Mouse (Mus musculus) liver, adult 2 months (tissue): ENCODE results near the gene Spag5.
A peak's percentile ranks its signal among the peaks of the same experiment; 100 is the strongest.

Experiments used
- CTCF ChIP-seq: fragments of 200-500 bp; IDR thresholded peaks from 2 replicates; pipeline ENCODE4 v1.5.1; 2011; ENCODE audit warnings: low read depth, low read length, control low read depth
- POLR2A ChIP-seq: fragments of 200-500 bp; IDR thresholded peaks from 2 replicates; pipeline ENCODE4 v1.6.1; 2011; ENCODE audit warnings: low read length, control low read depth; ENCODE audit not compliant: insufficient read depth; ENCODE audit errors: extremely low read depth

- no peak for TF ChIP-seq POLR2A
- peak; percentile 86 for TF ChIP-seq CTCF
Measured at GRCm38 (mm10) chr11:78360125-78360788, 58.9 kb downstream of the Spag5 start.
